Mouse (Mus musculus): ENCODE data around the gene Men1. TPM values are rescaled to one million over a fixed set of nuclear protein-coding genes. Genes with fewer than 3 reads are reported as not detected.

Gene Men1
- total RNA-seq, 2 experiments from 2014 or later, result 63.3 to 64.8 TPM

- DNase-seq (ENCODE audit: extremely low spot score in 1 of 2, low spot score in 1 of 2), result no peak
Measured at GRCm38 (mm10) chr19:6386234-6386633, 51.5 kb downstream of the Men1 start.

- DNase-seq (ENCODE audit: extremely low spot score in 1 of 2, low spot score in 1 of 2), result no peak
Measured at GRCm38 (mm10) chr19:6388006-6388405, 53.2 kb downstream of the Men1 start.

- DNase-seq (ENCODE audit: extremely low spot score in 1 of 2, low spot score in 1 of 2), result no peak
Measured at GRCm38 (mm10) chr19:6389803-6390202, 55.0 kb downstream of the Men1 start.

GRCm38 (mm10) chr19:6390251-6390650 lies 55.5 kb downstream of the Men1 start:
- DNase-seq (ENCODE audit: extremely low spot score in 1 of 2, low spot score in 1 of 2), result no peak

Small RNA genes within 50 kb of the gene (microRNA-seq; reads per million reads assigned to microRNA genes)
- gene Mir6989, result 4.8 to 5.2 reads per million in 2 experiments

Other genes with a start within 250 kb of the Men1 start
- under 1 TPM in 1 of 2 experiments, not detected in 1; 0.37 TPM for gene Cdca5, start 250.0 kb upstream of the Men1 start, total RNA-seq (2021)
- gene AC131692.1, start 240.6 kb upstream of the Men1 start, total RNA-seq (2021), result not detected
- not detected for gene Naaladl1, start 229.2 kb upstream of the Men1 start, total RNA-seq (2021)
- 10 to 100 TPM; 15.5 to 17.9 TPM for gene Sac3d1, start 216.3 kb upstream of the Men1 start, total RNA-seq (2021)
- 10 to 100 TPM; 36.7 to 40.7 TPM for gene Snx15, start 206.7 kb upstream of the Men1 start, total RNA-seq (2021)
- gene Batf2, start 194.0 kb upstream of the Men1 start, total RNA-seq (2021), result under 1 TPM; 0.45 to 0.69 TPM
- gene Arl2, start 193.4 kb upstream of the Men1 start, total RNA-seq (2021), result 10 to 100 TPM; 75.5 to 76.1 TPM
- not detected for gene Majin, start 150.6 kb upstream of the Men1 start, total RNA-seq (2021)
- gene Gpha2, start 108.6 kb upstream of the Men1 start, total RNA-seq (2021), result not detected
- gene Ppp2r5b, start 99.1 kb upstream of the Men1 start, total RNA-seq (2021), result 100 to 1,000 TPM; 137 to 146 TPM
- 10 to 100 TPM; 31.1 to 38.3 TPM for gene Atg2a, start 93.3 kb upstream of the Men1 start, total RNA-seq (2021)
- 10 to 100 TPM; 84.9 to 88.6 TPM for gene Ehd1, start 58.3 kb upstream of the Men1 start, total RNA-seq (2021)
- gene Cdc42bpg, start 28.5 kb upstream of the Men1 start, total RNA-seq (2021), result 1 to 10 TPM; 3.9 to 4.6 TPM
- 10 to 100 TPM; 66.3 to 78.4 TPM for gene Map4k2, start 6.2 kb downstream of the Men1 start, total RNA-seq (2021)
- 100 to 1,000 TPM; 180 to 215 TPM for gene Sf1, start 28.7 kb downstream of the Men1 start, total RNA-seq (2021)
- gene Pygm, start 49.4 kb downstream of the Men1 start, total RNA-seq (2021), result 10 to 100 TPM; 26.6 to 32.3 TPM
- gene Rasgrp2, start 64.4 kb downstream of the Men1 start, total RNA-seq (2021), result 10 to 100 TPM; 29.3 to 29.8 TPM
- gene Nrxn2, start 83.8 kb downstream of the Men1 start, total RNA-seq (2021), result 100 to 1,000 TPM; 404 to 465 TPM
- 1 to 10 TPM in 1 of 2 experiments, under 1 TPM in 1; 0.47 to 1.2 TPM for gene Slc22a12, start 208.1 kb downstream of the Men1 start, total RNA-seq (2021)

Data from layer of hippocampus, postnatal 25 days (tissue).